10 mouse cellular contexts compared by ENCODE assay signal in the genomic region with DNA sequence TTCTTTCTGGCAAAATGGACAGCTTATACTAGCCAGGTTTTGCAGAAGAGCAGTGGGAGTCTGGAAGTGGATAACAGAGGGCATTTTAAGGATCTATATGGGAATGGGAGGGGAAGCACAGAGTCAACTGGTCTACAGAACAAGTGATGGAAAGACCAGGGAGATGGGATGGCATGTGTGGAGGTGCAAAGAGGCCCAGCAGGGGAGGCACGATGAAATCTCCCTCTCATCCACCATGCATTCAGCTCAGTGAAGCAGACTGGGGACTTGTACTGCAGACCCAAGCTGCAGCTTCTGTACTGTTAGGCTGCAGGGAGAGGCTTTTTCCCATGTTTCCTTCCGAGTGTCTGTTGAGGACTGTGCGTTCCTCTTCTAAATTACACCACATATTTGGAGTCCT. TPM values are rescaled to one million over a fixed set of nuclear protein-coding genes. Genes with fewer than 3 reads are reported as not detected.
DNase-seq lines count a peak whose midpoint lies in the region; ATAC-seq and TF ChIP-seq lines count a peak whose summit lies in the region.
"Had no signal": no experiment of that assay in that cellular context is flagged by ENCODE, and none has a peak within 500 bp of the region (broad histone marks: within the 10 kb centered on the region; RNA-seq: fewer than 3 reads in every experiment).

No protein-coding gene starts in this region.

- H3K4me2 ChIP-seq in liver, embryonic 11.5 days = peak overlapping the region; percentile 72
- H3K4me2 ChIP-seq in hindbrain, embryonic 13.5 days = peak overlapping the region; percentile 85
- no peak overlapping the region for H3K4me2 ChIP-seq in myocyte (ENCODE audit: low read depth)

- peaks cover 19% of the 10 kb centered on the region for H3K27me3 ChIP-seq in liver, embryonic 11.5 days (replicated peaks; ENCODE audit: control insufficient read depth, insufficient read depth, low read length)
- peaks cover 17% of the 10 kb centered on the region for H3K27me3 ChIP-seq in embryonic facial prominence, embryonic 10.5 days (replicated peaks; ENCODE audit: low read depth, poor library complexity, severe bottlenecking)
- no peaks in the 10 kb centered on the region for H3K27me3 ChIP-seq in hindbrain, embryonic 13.5 days
- peaks cover 29% of the 10 kb centered on the region for H3K27me3 ChIP-seq in myocyte (ENCODE audit: control insufficient read depth, insufficient read depth, insufficient read length)

- no peak overlapping the region for H3ac ChIP-seq in myocyte (ENCODE audit: control insufficient read depth, insufficient read length)

- TF ChIP-seq POLR2A in myocyte (IDR thresholded peaks at IDR 0.05; ENCODE audit: insufficient read length, low read depth) = no peak

- H3K9ac ChIP-seq in liver, embryonic 11.5 days (ENCODE audit: low read depth, low read length) = no peak overlapping the region
- H3K9ac ChIP-seq in hindbrain, embryonic 13.5 days = peak overlapping the region; percentile 89
- H3K9ac ChIP-seq: liver, embryonic 15.5 days had no signal

- no peaks in the 10 kb centered on the region for H3K9me3 ChIP-seq in liver, embryonic 11.5 days (ENCODE audit: control insufficient read depth, low read length)
- no peaks in the 10 kb centered on the region for H3K9me3 ChIP-seq in embryonic facial prominence, embryonic 10.5 days
- H3K9me3 ChIP-seq in hindbrain, embryonic 13.5 days = no peaks in the 10 kb centered on the region
- H3K9me3 ChIP-seq: liver, embryonic 15.5 days had no signal

- no peaks in the 10 kb centered on the region for H3K4me1 ChIP-seq in liver, embryonic 11.5 days (replicated peaks; ENCODE audit: control insufficient read depth, insufficient read depth, low read length)
- peaks cover 24% of the 10 kb centered on the region for H3K4me1 ChIP-seq in embryonic facial prominence, embryonic 10.5 days
- peaks cover 39% of the 10 kb centered on the region for H3K4me1 ChIP-seq in hindbrain, embryonic 13.5 days (replicated peaks)
- H3K4me1 ChIP-seq: liver, embryonic 15.5 days had no signal

- no peak for DNase-seq in liver, embryonic 11.5 days (ENCODE audit: low spot score)
- DNase-seq in liver = no peak
- no peak for DNase-seq in embryonic facial prominence, embryonic 10.5 days (ENCODE audit: low spot score)
- no peak for DNase-seq in ovary, postnatal 14 days (ENCODE audit: low spot score)
- DNase-seq in frontal cortex, postnatal 25 days (ENCODE audit: low spot score in 2 of 2) = no peak
- DNase-seq in lung, adult 18-20 months = no peak
- DNase-seq: spleen, adult 18-20 months had no signal

- H3K4me3 ChIP-seq in liver, embryonic 11.5 days (ENCODE audit: low read depth, low read length) = no peak overlapping the region
- peak overlapping the region; percentile 70 for H3K4me3 ChIP-seq in embryonic facial prominence, embryonic 10.5 days
- H3K4me3 ChIP-seq in hindbrain, embryonic 13.5 days = peak overlapping the region; percentile 75
- peak overlapping the region; percentile 6 for H3K4me3 ChIP-seq in myocyte
- H3K4me3 ChIP-seq: liver, embryonic 15.5 days had no signal

- H3K79me2 ChIP-seq in myocyte (ENCODE audit: control insufficient read depth, insufficient read depth) = no peaks in the 10 kb centered on the region

- no peak overlapping the region for H3K27ac ChIP-seq in liver, embryonic 11.5 days (ENCODE audit: low read depth, low read length)
- peak overlapping the region; percentile 85 for H3K27ac ChIP-seq in embryonic facial prominence, embryonic 10.5 days (replicated peaks)
- peak overlapping the region; percentile 97 for H3K27ac ChIP-seq in hindbrain, embryonic 13.5 days
- H3K27ac ChIP-seq: liver, embryonic 15.5 days had no signal

- 38% methylated on average over 3 of the region's 3 CpGs for WGBS in liver, embryonic 11.5 days
- WGBS in embryonic facial prominence, embryonic 10.5 days = 44% methylated on average over 3 of the region's 3 CpGs
- 11% methylated on average over 3 of the region's 3 CpGs for WGBS in hindbrain, embryonic 13.5 days

- no peak for ATAC-seq in liver, embryonic 11.5 days (replicated peaks; ENCODE audit: low FRiP score)
- peak; percentile 19 for ATAC-seq in hindbrain, embryonic 13.5 days (ENCODE audit: low FRiP score)

- H3K36me3 ChIP-seq in liver, embryonic 11.5 days (ENCODE audit: control insufficient read depth, insufficient read depth, low read length) = no peaks in the 10 kb centered on the region
- peaks cover 15% of the 10 kb centered on the region for H3K36me3 ChIP-seq in embryonic facial prominence, embryonic 10.5 days (replicated peaks)
- peaks cover 8% of the 10 kb centered on the region; the same call in 1 of the 2 replicates for H3K36me3 ChIP-seq in hindbrain, embryonic 13.5 days
- no peaks in the 10 kb centered on the region for H3K36me3 ChIP-seq in myocyte (ENCODE audit: control insufficient read depth, insufficient read depth)
- H3K36me3 ChIP-seq: liver, embryonic 15.5 days had no signal

TF ChIP-seq in myocyte, 11 proteins besides CTCF, POLR2A, EP300 and RAD21:
- no peak for TF ChIP-seq MAX (IDR thresholded peaks at IDR 0.05; ENCODE audit: low read depth)
- TF ChIP-seq POLR2AphosphoS2 (IDR thresholded peaks at IDR 0.05; ENCODE audit: insufficient read length, low read depth) = no peak
- no peak for TF ChIP-seq TCF3 (IDR thresholded peaks at IDR 0.05; ENCODE audit: insufficient read length, low read depth)
- no peak for TF ChIP-seq CEBPB (IDR thresholded peaks at IDR 0.05; ENCODE audit: insufficient read depth, poor library complexity, severe bottlenecking)
- no peak for TF ChIP-seq MYOD1 (IDR thresholded peaks at IDR 0.05; ENCODE audit: control insufficient read depth in 1 of 3, insufficient read length in 2 of 3, low read depth in 2 of 3)
- TF ChIP-seq E2F4 (IDR thresholded peaks at IDR 0.05; ENCODE audit: insufficient read depth) = no peak
- TF ChIP-seq REST (IDR thresholded peaks at IDR 0.05; ENCODE audit: insufficient read depth, insufficient read length) = no peak
- TF ChIP-seq TCF12 (IDR thresholded peaks at IDR 0.05; ENCODE audit: insufficient read depth, poor library complexity, severe bottlenecking) = no peak
- no peak for TF ChIP-seq SRF (IDR thresholded peaks at IDR 0.05; ENCODE audit: control insufficient read depth, insufficient read length, low read depth)
- no peak for TF ChIP-seq USF1 (IDR thresholded peaks at IDR 0.05; ENCODE audit: low read depth)
- TF ChIP-seq MYOG (IDR thresholded peaks at IDR 0.05; ENCODE audit: control insufficient read depth in 1 of 3, insufficient read depth in 1 of 3, insufficient read length in 2 of 3, low read depth in 2 of 3) = no peak

RNA-seq across cellular contexts. Expression of gene Fez1, which starts 12.2 kb away (rescaled TPM):
- polyA plus RNA-seq in liver, embryonic 11.5 days (2014; fragmentation: Nextera tagmentation; extraction: Ambion mirVana) = 2.7 and 3.2 TPM in 2 replicates
- polyA plus RNA-seq in embryonic facial prominence, embryonic 10.5 days (2016; fragmentation: Nextera tagmentation; extraction: Ambion mirVana) = 74.2 and 83.1 TPM in 2 replicates
- 612 and 624 TPM in 2 replicates for polyA plus RNA-seq in hindbrain, embryonic 13.5 days (2015; fragmentation: Nextera tagmentation; extraction: Ambion mirVana)
- 2.6 TPM for polyA plus RNA-seq in myocyte (2012; fragmentation: generic; extraction: Trizol)

RNA-seq across cellular contexts. Expression of gene Ei24, which starts 36.7 kb away (rescaled TPM):
- polyA plus RNA-seq in liver, embryonic 11.5 days (2014; fragmentation: Nextera tagmentation; extraction: Ambion mirVana) = 39.4 and 45.0 TPM in 2 replicates
- polyA plus RNA-seq in embryonic facial prominence, embryonic 10.5 days (2016; fragmentation: Nextera tagmentation; extraction: Ambion mirVana) = 88.4 and 89.9 TPM in 2 replicates
- polyA plus RNA-seq in hindbrain, embryonic 13.5 days (2015; fragmentation: Nextera tagmentation; extraction: Ambion mirVana) = 113 and 122 TPM in 2 replicates
- polyA plus RNA-seq in myocyte (2012; fragmentation: generic; extraction: Trizol) = 57.5 TPM

Comparison
In these comparisons a context has a peak if more than half of its experiments do, and no peak if none do; other contexts are left out.
1. RNA of gene Fez1, which starts 12.2 kb away (polyA plus RNA-seq): 612 to 624 TPM in hindbrain, embryonic 13.5 days and 74.2 to 83.1 TPM in embryonic facial prominence, embryonic 10.5 days; 2.7 to 3.2 TPM in liver, embryonic 11.5 days and 2.6 TPM in myocyte (single experiment); every median in the first group is over 10 times any median in the second.